Mouse (Mus musculus) erythroblast, embryonic 14.5 days (primary cell): ENCODE measurements around the gene Chpt1.

Source experiments
- GATA1 ChIP-seq: IDR thresholded peaks from 2 replicates; pipeline ENCODE4 v1.6.1; 2012; ENCODE audit warnings: low read length, inconsistent platforms, mixed read lengths
- TAL1 ChIP-seq: IDR thresholded peaks from 3 replicates; pipeline ENCODE4 v1.6.1; 2012; ENCODE audit warnings: low read length, inconsistent platforms, mixed read lengths

- TF ChIP-seq TAL1 = no peak
- no peak for TF ChIP-seq GATA1
Measured at GRCm38 (mm10) chr10:88491632-88492031, 12.2 kb downstream of the Chpt1 start.
